Mouse (Mus musculus) erythroblast, embryonic 14.5 days (primary cell): ENCODE data around the gene Krt84.

Source experiments
- GATA1 ChIP-seq: IDR thresholded peaks from 2 replicates; pipeline ENCODE4 v1.6.1; 2012; ENCODE audit warnings: low read length, inconsistent platforms, mixed read lengths
- TAL1 ChIP-seq: IDR thresholded peaks from 3 replicates; pipeline ENCODE4 v1.6.1; 2012; ENCODE audit warnings: low read length, inconsistent platforms, mixed read lengths

GRCm38 (mm10) chr15:101575506-101575905, 42.9 kb upstream of the Krt84 start:
- no peak for TF ChIP-seq TAL1
- no peak for TF ChIP-seq GATA1
